ENCODE assay signal across 8 mouse cellular contexts in genomic region chr5:24843103-24843475, GRCm38 (mm10). TPM values are rescaled to one million over a fixed set of nuclear protein-coding genes. Genes with fewer than 3 reads are reported as not detected.
A peak's percentile ranks its signal among the peaks of the same experiment; 100 is the strongest.
DNase-seq lines count a peak whose midpoint lies in the region; ATAC-seq and TF ChIP-seq lines count a peak whose summit lies in the region.

No protein-coding gene starts in this region.

- H3K27me3 ChIP-seq in forebrain, postnatal 0 days (ENCODE audit: insufficient read depth, low read length): no peaks in the 10 kb centered on the region
- H3K27me3 ChIP-seq in liver, embryonic 16.5 days (ENCODE audit: control insufficient read depth, insufficient read depth, low read depth, low read length): no peaks in the 10 kb centered on the region

- ATAC-seq in forebrain, postnatal 0 days: peak; percentile 19
- peak; percentile 0; the same call in 1 of the 2 replicates for ATAC-seq in liver, embryonic 16.5 days (ENCODE audit: low read depth)

- no peak for TF ChIP-seq CTCF in bone marrow macrophage, adult 2 months (IDR thresholded peaks at IDR 0.05; ENCODE audit: low read depth, low read length)
- TF ChIP-seq CTCF in forebrain, postnatal 0 days (IDR thresholded peaks at IDR 0.05; ENCODE audit: low read depth): no peak

- H3K4me1 ChIP-seq in bone marrow macrophage, adult 2 months (ENCODE audit: control insufficient read depth, insufficient read depth, low read length): peaks cover 24% of the 10 kb centered on the region
- peaks cover 29% of the 10 kb centered on the region for H3K4me1 ChIP-seq in forebrain, postnatal 0 days (ENCODE audit: insufficient read depth)
- peaks cover 36% of the 10 kb centered on the region for H3K4me1 ChIP-seq in liver, embryonic 16.5 days (ENCODE audit: control insufficient read depth, low read depth, low read length)

- no peak for TF ChIP-seq POLR2A in bone marrow macrophage, adult 2 months (IDR thresholded peaks at IDR 0.05; ENCODE audit: borderline replicate concordance, low read depth, low read length)

- H3K9me3 ChIP-seq in forebrain, postnatal 0 days (ENCODE audit: low read length): no peaks in the 10 kb centered on the region
- no peaks in the 10 kb centered on the region for H3K9me3 ChIP-seq in liver, embryonic 16.5 days (replicated peaks; ENCODE audit: control insufficient read depth, low read length)

- peak overlapping the region; percentile 79 for H3K4me2 ChIP-seq in forebrain, postnatal 0 days (ENCODE audit: low read depth)
- H3K4me2 ChIP-seq in liver, embryonic 16.5 days (ENCODE audit: low read depth, low read length): peak overlapping the region; percentile 99

- peak overlapping the region; percentile 63 for H3K4me3 ChIP-seq in bone marrow macrophage, adult 2 months (ENCODE audit: insufficient read depth, low read length)
- peak overlapping the region; percentile 90 for H3K4me3 ChIP-seq in forebrain, postnatal 0 days (ENCODE audit: low read depth, low read length)
- H3K4me3 ChIP-seq in liver, embryonic 16.5 days (ENCODE audit: low read depth, low read length): peak overlapping the region; percentile 76

- H3K36me3 ChIP-seq in forebrain, postnatal 0 days (ENCODE audit: insufficient read depth): no peaks in the 10 kb centered on the region
- H3K36me3 ChIP-seq in liver, embryonic 16.5 days (ENCODE audit: control insufficient read depth, insufficient read depth): no peaks in the 10 kb centered on the region

- H3K9ac ChIP-seq in forebrain, postnatal 0 days: peak overlapping the region; percentile 59
- H3K9ac ChIP-seq in liver, embryonic 16.5 days (ENCODE audit: low read depth, low read length): peak overlapping the region; percentile 91

- DNase-seq in layer of hippocampus, postnatal 25 days (ENCODE audit: extremely low spot score in 1 of 2, low spot score in 1 of 2): peak; percentile 56 to 69
- no peak for DNase-seq in layer of hippocampus, adult 8-10 months (ENCODE audit: low spot score in 2 of 2)
- DNase-seq in forebrain, postnatal 0 days: no peak
- DNase-seq in testis, postnatal 10 days (ENCODE audit: low spot score): peak; percentile 80
- DNase-seq in layer of hippocampus, postnatal 10 days (ENCODE audit: low spot score in 2 of 2): no peak
- DNase-seq in kidney, adult 11 months: no peak

- 3% methylated on average over 21 of the region's 21 CpGs for WGBS in forebrain, postnatal 0 days
- 1% methylated on average over 21 of the region's 21 CpGs for WGBS in liver, embryonic 16.5 days (ENCODE audit: insufficient replicate concordance)

- peak overlapping the region; percentile 84 for H3K27ac ChIP-seq in bone marrow macrophage, adult 2 months (ENCODE audit: insufficient read depth, low read depth, low read length)
- peak overlapping the region; percentile 96 for H3K27ac ChIP-seq in forebrain, postnatal 0 days (ENCODE audit: low read depth, low read length)
- peak overlapping the region; percentile 99 for H3K27ac ChIP-seq in liver, embryonic 16.5 days (ENCODE audit: low read length)

RNA-seq across cellular contexts. Expression of gene Rheb, which starts 0.7 kb away (rescaled TPM):
- total RNA-seq in layer of hippocampus, postnatal 25 days (2021): 100 to 1,000 TPM; 116 to 123 TPM
- 100 to 1,000 TPM in 3 of 4 experiments, 10 to 100 TPM in 1; 96.3 to 112 (median 106) TPM for total RNA-seq in layer of hippocampus, adult 8-10 months (2022)
- 96.2 and 97.1 TPM in 2 replicates for polyA plus RNA-seq in bone marrow macrophage, adult 2 months (2012; ENCODE audit: insufficient read depth, insufficient read length, missing spikeins)
- 117 and 133 TPM in 2 replicates for total RNA-seq in forebrain, postnatal 0 days (2014; rRNA removed)
- polyA plus RNA-seq in forebrain, postnatal 0 days (2015; fragmentation: Nextera tagmentation; extraction: Ambion mirVana): 335 and 342 TPM in 2 replicates
- 70.0 and 70.1 TPM in 2 replicates for polyA plus RNA-seq in liver, embryonic 16.5 days (2015; fragmentation: Nextera tagmentation; extraction: Ambion mirVana)
- 100 to 1,000 TPM; 120 to 122 TPM for total RNA-seq in layer of hippocampus, postnatal 10 days (2021)

Comparison
In these comparisons a context has a peak if more than half of its experiments do, and no peak if none do; other contexts are left out.
1. DNase-seq: peak in layer of hippocampus, postnatal 25 days (2 of 2) and testis, postnatal 10 days (single experiment); none in layer of hippocampus, adult 8-10 months (0 of 2), forebrain, postnatal 0 days (single experiment), layer of hippocampus, postnatal 10 days (0 of 2) and kidney, adult 11 months (single experiment).
2. Peak in every context shown above with its lines, with median percentiles within 50 percentile points of each other: H3K27ac ChIP-seq and H3K4me3 ChIP-seq.